Mouse (Mus musculus): Measurements from ENCODE around the gene Syt12.

DNA sequence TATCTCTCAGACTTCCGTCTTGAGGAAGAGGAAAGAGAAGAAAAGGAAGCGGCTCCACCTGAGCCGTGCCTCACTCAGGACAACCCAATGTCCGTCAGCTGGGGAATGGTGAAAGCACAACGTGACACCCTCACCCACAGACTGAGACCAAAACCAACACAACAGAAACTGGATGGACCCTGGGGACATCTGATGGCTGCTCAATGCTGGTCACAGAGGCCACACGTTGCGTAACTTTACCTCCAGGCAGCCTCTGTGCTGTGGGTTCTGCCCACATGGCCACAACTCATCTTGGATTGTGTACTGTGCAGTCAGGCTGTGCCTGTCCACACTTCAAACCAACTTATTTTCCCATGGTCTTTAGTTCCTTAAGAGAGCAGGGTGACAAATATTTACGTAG lies 15.3 kb downstream of the Syt12 start:
- TF ChIP-seq EP300 (IDR thresholded peaks at IDR 0.05; ENCODE audit: low read depth) (no peak), CTCF (IDR thresholded peaks at IDR 0.05; ENCODE audit: low read depth) (no peak)
